Mouse (Mus musculus): ENCODE measurements around the gene 3100002H09Rik. TPM values are rescaled to one million over a fixed set of nuclear protein-coding genes. Genes with fewer than 3 reads are reported as not detected.

3100002H09Rik gene
- total RNA-seq, 2 experiments from 2014 or later: not detected

GRCm38 (mm10) chr4:124615986-124616385 lies 5.4 kb upstream of the 3100002H09Rik start:
- no peak for ATAC-seq (ENCODE audit: poor library complexity, severe bottlenecking)

- no peak for ATAC-seq (ENCODE audit: poor library complexity, severe bottlenecking)
Measured at GRCm38 (mm10) chr4:124615406-124615960, 4.9 kb upstream of the 3100002H09Rik start.

GRCm38 (mm10) chr4:124614189-124614588 lies 3.6 kb upstream of the 3100002H09Rik start:
- no peak for ATAC-seq (ENCODE audit: poor library complexity, severe bottlenecking)

- no peak for ATAC-seq (ENCODE audit: poor library complexity, severe bottlenecking)
Measured at GRCm38 (mm10) chr4:124611768-124612167, 1.2 kb upstream of the 3100002H09Rik start.

GRCm38 (mm10) chr4:124610066-124610465 lies 537 bp downstream of the 3100002H09Rik start:
- ATAC-seq (ENCODE audit: poor library complexity, severe bottlenecking): no peak

- ATAC-seq (ENCODE audit: poor library complexity, severe bottlenecking): no peak
Measured at GRCm38 (mm10) chr4:124607166-124607565, 3.4 kb downstream of the 3100002H09Rik start.

GRCm38 (mm10) chr4:124606180-124606579 lies 4.4 kb downstream of the 3100002H09Rik start:
- no peak; the same call in 1 of the 2 replicates for ATAC-seq (ENCODE audit: poor library complexity, severe bottlenecking)

GRCm38 (mm10) chr4:124605255-124605654 lies 5.3 kb downstream of the 3100002H09Rik start:
- no peak for ATAC-seq (ENCODE audit: poor library complexity, severe bottlenecking)

GRCm38 (mm10) chr4:124603712-124604111 lies 6.9 kb downstream of the 3100002H09Rik start:
- ATAC-seq (ENCODE audit: poor library complexity, severe bottlenecking): no peak

GRCm38 (mm10) chr4:124595929-124596328 lies 14.7 kb downstream of the 3100002H09Rik start:
- ATAC-seq (ENCODE audit: poor library complexity, severe bottlenecking): no peak

GRCm38 (mm10) chr4:124594933-124595332 lies 15.7 kb downstream of the 3100002H09Rik start:
- ATAC-seq (ENCODE audit: poor library complexity, severe bottlenecking): no peak

- no peak for ATAC-seq (ENCODE audit: poor library complexity, severe bottlenecking)
Measured at GRCm38 (mm10) chr4:124593691-124594090, 16.9 kb downstream of the 3100002H09Rik start.

GRCm38 (mm10) chr4:124593210-124593609 lies 17.4 kb downstream of the 3100002H09Rik start:
- ATAC-seq (ENCODE audit: poor library complexity, severe bottlenecking): no peak

GRCm38 (mm10) chr4:124592241-124592640 lies 18.4 kb downstream of the 3100002H09Rik start:
- no peak for ATAC-seq (ENCODE audit: poor library complexity, severe bottlenecking)

GRCm38 (mm10) chr4:124580695-124581094 lies 29.9 kb downstream of the 3100002H09Rik start:
- ATAC-seq (ENCODE audit: poor library complexity, severe bottlenecking): no peak

GRCm38 (mm10) chr4:124575955-124576445 lies 34.6 kb downstream of the 3100002H09Rik start:
- no peak for ATAC-seq (ENCODE audit: poor library complexity, severe bottlenecking)

- no peak for ATAC-seq (ENCODE audit: poor library complexity, severe bottlenecking)
Measured at GRCm38 (mm10) chr4:124575269-124575954, 35.2 kb downstream of the 3100002H09Rik start.

GRCm38 (mm10) chr4:124573586-124573985 lies 37.0 kb downstream of the 3100002H09Rik start:
- ATAC-seq (ENCODE audit: poor library complexity, severe bottlenecking): no peak

- no peak for ATAC-seq (ENCODE audit: poor library complexity, severe bottlenecking)
Measured at GRCm38 (mm10) chr4:124570977-124571376, 39.6 kb downstream of the 3100002H09Rik start.

GRCm38 (mm10) chr4:124569661-124570060 lies 40.9 kb downstream of the 3100002H09Rik start:
- no peak for ATAC-seq (ENCODE audit: poor library complexity, severe bottlenecking)

GRCm38 (mm10) chr4:124563371-124563770 lies 47.2 kb downstream of the 3100002H09Rik start:
- peak; percentile 47 for ATAC-seq (ENCODE audit: poor library complexity, severe bottlenecking)

- ATAC-seq (ENCODE audit: poor library complexity, severe bottlenecking): no peak
Measured at GRCm38 (mm10) chr4:124562721-124563120, 47.9 kb downstream of the 3100002H09Rik start.

Measured in megakaryocyte, adult 5-6 weeks (primary cell).